In genomic region chr17:87083671-87084070, GRCm38 (mm10) we compare ENCODE assay signal across 20 mouse cellular contexts.
"Had no signal": no experiment of that assay in that cellular context is flagged by ENCODE, and none has a peak within 500 bp of the region (broad histone marks: within the 10 kb centered on the region; RNA-seq: fewer than 3 reads in every experiment).

No protein-coding gene starts in this region.

- DNase-seq: kidney, postnatal 10 days; kidney, postnatal 4 days; left cerebral cortex, postnatal 4 days; lung, adult 18-20 months; lung, postnatal 10 days; lung, postnatal 36 days; thymus, adult 18-20 months; thymus, postnatal 14 days; thymus, postnatal 4 days had no signal

- H3K4me1 ChIP-seq: kidney, embryonic 15.5 days; limb, embryonic 12.5 days; limb, embryonic 15.5 days; liver, embryonic 12.5 days; liver, embryonic 15.5 days; lung, embryonic 15.5 days; midbrain, embryonic 10.5 days; midbrain, embryonic 13.5 days; neural tube, embryonic 13.5 days had no signal

- H3K27me3 ChIP-seq: kidney, embryonic 15.5 days; limb, embryonic 12.5 days; limb, embryonic 15.5 days; liver, embryonic 12.5 days; liver, embryonic 15.5 days; lung, embryonic 15.5 days; midbrain, embryonic 13.5 days; neural tube, embryonic 13.5 days had no signal

- H3K4me3 ChIP-seq: kidney, embryonic 15.5 days; limb, embryonic 12.5 days; limb, embryonic 15.5 days; liver, embryonic 12.5 days; liver, embryonic 15.5 days; lung, embryonic 15.5 days; megakaryocyte, embryonic 14.5 days; midbrain, embryonic 10.5 days; midbrain, embryonic 13.5 days; myocyte; neural tube, embryonic 13.5 days had no signal

- H3K27ac ChIP-seq: kidney, embryonic 15.5 days; limb, embryonic 12.5 days; limb, embryonic 15.5 days; liver, embryonic 12.5 days; liver, embryonic 15.5 days; lung, embryonic 15.5 days; midbrain, embryonic 10.5 days; midbrain, embryonic 13.5 days; neural tube, embryonic 13.5 days had no signal

- H3K36me3 ChIP-seq: kidney, embryonic 15.5 days; limb, embryonic 12.5 days; limb, embryonic 15.5 days; liver, embryonic 12.5 days; liver, embryonic 15.5 days; lung, embryonic 15.5 days; midbrain, embryonic 10.5 days; midbrain, embryonic 13.5 days; neural tube, embryonic 13.5 days had no signal
